Mouse (Mus musculus) embryonic facial prominence, embryonic 10.5 days (tissue): ENCODE measurements at regions not wholly inside any gene's neighbourhood (a gene's known extent, or its start where the extent isn't known, plus 50 kb on each side); places are given as distances from the start of the nearest gene placed in this dataset.
A peak's percentile ranks its signal among the peaks of the same experiment; 100 is the strongest.
"Not testable (repeated sequence)": the region's sequence is repeated elsewhere in the genome, so short reads cannot be mapped to it uniquely, and the experiment has no call there.

Experiments used
- DNase-seq: peaks from one replicate; pipeline ENCODE4 v3.0.0-alpha.2; 2017; ENCODE audit warnings: low spot score
- H3K27ac ChIP-seq: fragments of 300-500 bp; sonication (generic); replicated peaks from 2 replicates; pipeline ENCODE4 v1.5.1; 2016; ENCODE audit warnings: mild to moderate bottlenecking
- H3K27me3 ChIP-seq: fragments of 300-500 bp; sonication (generic); replicated peaks from 2 replicates; pipeline ENCODE4 v1.6.1; 2016; ENCODE audit warnings: low read depth, mild to moderate bottlenecking; ENCODE audit not compliant: poor library complexity, severe bottlenecking
- H3K36me3 ChIP-seq: fragments of 300-500 bp; sonication (generic); replicated peaks from 2 replicates; pipeline ENCODE4 v1.6.1; 2016; ENCODE audit warnings: mild to moderate bottlenecking, moderate library complexity
- H3K4me1 ChIP-seq: fragments of 300-500 bp; sonication (generic); 2 replicates; pipeline ENCODE4 v1.6.1; 2016
- H3K4me3 ChIP-seq: fragments of 300-500 bp; sonication (generic); 2 replicates; pipeline ENCODE4 v1.5.1; 2016; ENCODE audit warnings: mild to moderate bottlenecking, moderate library complexity
- H3K9me3 ChIP-seq: fragments of 300-500 bp; sonication (generic); 2 replicates; pipeline ENCODE4 v1.6.1; 2016; ENCODE audit warnings: mild to moderate bottlenecking
- WGBS: fragments of 180-500 bp; shearing (Covaris S2); methylation state at CpG from one replicate; pipeline ENCODE4 v1.1.7; 2016; 5-methylcytosine and 5-hydroxymethylcytosine counted together

DNA sequence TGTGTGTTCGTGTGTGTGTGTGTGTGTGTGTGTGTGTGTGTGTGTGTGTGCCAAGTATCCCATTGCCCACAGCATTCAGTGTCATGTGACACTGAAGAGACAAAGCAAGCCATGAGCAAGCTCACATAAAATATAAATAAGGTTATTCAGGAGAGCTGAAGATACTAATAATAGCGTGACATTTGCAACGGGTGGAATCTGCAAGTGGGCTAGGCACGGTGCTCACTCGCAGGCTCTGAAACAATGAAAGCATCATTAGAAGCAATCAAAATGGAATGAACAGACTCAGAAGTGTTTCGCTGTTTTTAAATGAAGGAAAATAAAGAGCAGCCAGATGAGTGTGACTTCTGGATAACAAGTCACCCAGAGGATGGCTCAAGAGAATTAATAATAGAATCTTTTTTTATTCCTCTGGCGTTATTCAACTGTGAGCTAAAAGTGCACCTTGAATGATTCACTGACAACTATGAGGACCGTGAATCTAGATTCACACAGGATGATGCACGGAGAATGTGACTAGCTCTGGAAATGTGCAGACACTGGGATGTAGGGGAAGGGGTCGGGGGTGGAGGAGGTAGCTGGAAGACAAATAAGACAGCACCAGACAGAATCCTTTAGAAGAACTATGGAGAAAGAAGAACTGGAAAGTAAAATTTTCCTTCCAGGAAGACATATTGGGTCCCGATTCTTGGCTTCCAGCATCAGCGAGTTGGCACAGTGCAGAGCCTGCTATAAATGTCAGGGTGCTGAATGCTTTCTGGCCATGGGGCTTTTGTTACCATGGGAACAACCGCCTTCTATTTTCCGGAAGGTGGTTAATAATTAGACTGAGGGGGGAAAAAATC is 55.3 kb downstream of the Actbl2 start:
- no peaks in the 10 kb centered on the region for H3K27me3 ChIP-seq
- 88% methylated on average over 14 of the region's 14 CpGs for WGBS
- no peak overlapping the region for H3K4me3 ChIP-seq
- H3K36me3 ChIP-seq: no peaks in the 10 kb centered on the region
- DNase-seq: no peak
- no peak overlapping the region for H3K27ac ChIP-seq
- no peaks in the 10 kb centered on the region for H3K9me3 ChIP-seq
- no peaks in the 10 kb centered on the region for H3K4me1 ChIP-seq

- no peaks in the 10 kb centered on the region for H3K27me3 ChIP-seq
- DNase-seq: no peak
- H3K36me3 ChIP-seq: no peaks in the 10 kb centered on the region
- 94% methylated on average over 1 of the region's 1 CpGs for WGBS
- H3K9me3 ChIP-seq: no peaks in the 10 kb centered on the region
- no peak overlapping the region for H3K4me3 ChIP-seq
- no peaks in the 10 kb centered on the region for H3K4me1 ChIP-seq
- no peak overlapping the region for H3K27ac ChIP-seq
These were observed 55.9 kb downstream of the Actbl2 start for GRCm38 (mm10) chr13:111310693-111311045.

DNA sequence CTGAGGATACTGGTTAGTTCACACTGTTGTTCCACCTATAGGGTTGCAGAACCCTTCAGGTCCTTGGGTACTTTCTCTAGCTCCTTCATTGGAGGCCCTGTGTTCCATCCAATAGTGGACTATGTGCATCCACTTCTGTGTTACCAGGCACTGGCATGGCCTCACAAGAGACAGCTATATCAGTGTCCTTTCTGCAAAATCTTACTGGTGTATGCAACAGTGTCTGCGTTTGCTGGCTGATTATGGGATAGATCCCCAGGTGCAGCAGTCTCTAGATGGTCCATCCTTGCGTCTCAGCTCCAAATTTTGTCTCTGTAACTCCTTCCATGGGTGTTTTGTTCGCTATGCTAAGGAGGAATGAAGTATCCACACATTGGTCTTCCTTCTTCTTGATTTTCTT is 58.7 kb downstream of the Actbl2 start:
- not testable (repeated sequence) for H3K4me3 ChIP-seq, H3K27me3 ChIP-seq, H3K27ac ChIP-seq, H3K9me3 ChIP-seq, DNase-seq, H3K4me1 ChIP-seq, H3K36me3 ChIP-seq
- 74% methylated on average over 3 of the region's 3 CpGs for WGBS

- H3K4me3 ChIP-seq, H3K27me3 ChIP-seq, H3K36me3 ChIP-seq, H3K4me1 ChIP-seq, H3K27ac ChIP-seq, DNase-seq, H3K9me3 ChIP-seq: not testable (repeated sequence)
- 82% methylated on average over 2 of the region's 2 CpGs for WGBS
These were observed 63.1 kb downstream of the Actbl2 start for GRCm38 (mm10) chr13:111317876-111318275.

DNA sequence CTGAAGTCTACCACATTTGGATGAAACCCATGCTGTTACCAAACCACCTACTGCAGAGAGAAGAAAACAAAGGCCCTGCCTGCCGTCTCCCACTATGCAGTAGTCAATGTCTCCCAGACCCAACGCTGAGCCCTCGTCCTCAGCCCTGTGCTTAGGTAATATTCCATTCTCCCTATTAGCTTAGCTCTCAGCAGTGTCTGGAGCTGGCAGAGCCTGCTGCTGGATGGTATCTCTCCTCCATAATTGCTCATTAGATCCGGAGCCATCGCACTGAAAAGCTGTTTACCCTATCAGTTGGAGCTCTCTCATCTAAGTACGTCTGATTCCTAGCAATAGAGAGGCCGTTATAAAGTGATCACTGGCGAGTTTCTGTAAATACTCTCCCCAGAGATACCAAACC is 68.4 kb downstream of the Actbl2 start:
- Histone ChIP-seq H3K27me3 (no peaks in the 10 kb centered on the region), H3K36me3 (no peaks in the 10 kb centered on the region), H3K4me1 (no peaks in the 10 kb centered on the region), H3K9me3 (no peaks in the 10 kb centered on the region), H3K4me3 (no peak overlapping the region), H3K27ac (no peak overlapping the region)
- 76% methylated on average over 8 of the region's 8 CpGs for WGBS
- no peak for DNase-seq

DNA sequence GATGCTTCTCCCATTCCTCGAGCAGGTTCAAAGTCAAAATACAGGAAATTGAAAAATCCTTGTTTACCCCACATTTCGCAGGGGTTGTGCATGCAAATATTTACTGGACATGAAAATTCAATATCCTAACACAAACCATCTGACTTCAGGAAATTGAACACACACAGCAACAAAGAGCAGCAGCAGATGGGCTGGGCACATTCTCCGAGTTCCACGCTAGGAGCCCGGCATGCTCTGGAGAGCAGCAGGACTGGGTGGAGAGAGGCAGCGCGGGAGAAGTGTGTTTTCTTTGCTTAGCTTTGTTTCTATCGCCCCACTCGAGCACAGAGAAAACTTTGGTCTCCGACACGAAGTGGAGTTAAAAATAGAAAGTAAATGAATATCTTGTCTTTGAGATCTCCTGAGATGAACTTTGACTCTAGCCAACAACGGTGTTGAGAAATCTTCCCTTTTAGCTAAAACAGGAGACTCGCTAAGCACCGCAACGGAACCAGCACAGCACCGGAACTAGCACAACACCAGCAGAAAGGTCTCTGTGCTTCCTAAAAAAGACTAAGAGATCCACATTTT is 71.4 kb downstream of the Actbl2 start:
- Histone ChIP-seq H3K4me1 (no peaks in the 10 kb centered on the region), H3K9me3 (no peaks in the 10 kb centered on the region), H3K4me3 (no peak overlapping the region), H3K36me3 (no peaks in the 10 kb centered on the region), H3K27ac (peak overlapping the region; percentile 24; the same call in 1 of the 2 replicates), H3K27me3 (no peaks in the 10 kb centered on the region)
- WGBS: 77% methylated on average over 16 of the region's 16 CpGs
- DNase-seq: peak; percentile 21

GRCm38 (mm10) chr13:111333035-111333434 is 78.2 kb downstream of the Actbl2 start:
- Histone ChIP-seq H3K27ac (no peak overlapping the region), H3K4me1 (peaks cover 7% of the 10 kb centered on the region; the same call in 1 of the 2 replicates), H3K27me3 (no peaks in the 10 kb centered on the region), H3K9me3 (no peaks in the 10 kb centered on the region), H3K36me3 (no peaks in the 10 kb centered on the region), H3K4me3 (no peak overlapping the region)
- 65% methylated on average over 3 of the region's 3 CpGs for WGBS
- no peak for DNase-seq

GRCm38 (mm10) chr13:111333851-111334250 is 79.0 kb downstream of the Actbl2 start:
- DNase-seq: no peak
- WGBS: 88% methylated on average over 4 of the region's 4 CpGs
- Histone ChIP-seq H3K9me3 (no peaks in the 10 kb centered on the region), H3K4me1 (peaks cover 7% of the 10 kb centered on the region; the same call in 1 of the 2 replicates), H3K36me3 (no peaks in the 10 kb centered on the region), H3K27me3 (no peaks in the 10 kb centered on the region), H3K27ac (no peak overlapping the region), H3K4me3 (no peak overlapping the region)

DNA sequence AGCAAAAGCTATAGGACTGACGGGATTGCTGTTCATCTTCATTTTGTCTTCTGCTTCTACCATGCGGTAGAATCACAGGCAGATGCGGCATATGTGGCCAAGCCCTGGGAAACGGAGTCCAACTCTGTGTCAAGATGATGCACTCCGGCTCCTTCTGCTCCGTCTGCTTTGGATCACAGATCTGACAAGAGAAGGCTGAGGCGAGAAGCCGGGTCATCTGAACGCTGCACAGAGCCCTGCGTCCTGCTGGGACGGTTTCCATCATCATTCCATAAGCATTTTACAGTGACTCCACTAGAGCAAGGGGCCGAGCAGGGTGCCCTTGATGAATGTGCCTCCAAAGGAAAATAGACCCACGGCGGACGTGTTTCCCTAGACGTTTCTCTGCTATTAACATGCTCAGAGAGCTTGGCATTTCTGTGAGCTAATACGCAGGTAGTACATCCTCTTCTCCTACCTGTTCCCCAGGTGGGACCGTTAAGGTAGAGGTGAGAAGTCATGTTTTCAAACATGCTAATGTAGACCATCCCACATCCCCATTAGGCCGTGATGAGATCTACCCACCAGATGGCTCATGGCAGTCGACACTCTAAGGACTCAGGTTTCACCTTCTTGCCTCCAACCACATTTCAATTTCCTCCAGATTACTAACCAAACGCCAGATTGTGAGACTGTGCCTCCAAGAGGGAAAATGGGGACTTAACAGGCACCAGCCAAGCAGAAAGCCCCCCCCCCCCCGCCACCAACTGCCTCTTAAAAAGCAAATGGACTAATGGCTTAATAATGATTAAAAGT is 79.6 kb downstream of the Actbl2 start:
- Histone ChIP-seq H3K9me3 (no peaks in the 10 kb centered on the region), H3K27ac (no peak overlapping the region), H3K4me3 (no peak overlapping the region), H3K27me3 (no peaks in the 10 kb centered on the region), H3K4me1 (peaks cover 7% of the 10 kb centered on the region; the same call in 1 of the 2 replicates), H3K36me3 (no peaks in the 10 kb centered on the region)
- WGBS: 80% methylated on average over 22 of the region's 22 CpGs
- peak; percentile 15 for DNase-seq

GRCm38 (mm10) chr13:111344981-111345380 is 90.2 kb downstream of the Actbl2 start:
- Histone ChIP-seq H3K27me3 (no peaks in the 10 kb centered on the region), H3K4me3 (no peak overlapping the region), H3K36me3 (no peaks in the 10 kb centered on the region), H3K4me1 (peaks cover 7% of the 10 kb centered on the region; the same call in 1 of the 2 replicates), H3K9me3 (no peaks in the 10 kb centered on the region), H3K27ac (no peak overlapping the region)
- 78% methylated on average over 10 of the region's 10 CpGs for WGBS
- no peak for DNase-seq

GRCm38 (mm10) chr13:111345486-111346440 is 91.0 kb downstream of the Actbl2 start:
- WGBS: 76% methylated on average over 15 of the region's 15 CpGs
- DNase-seq: no peak
- Histone ChIP-seq H3K27ac (no peak overlapping the region), H3K27me3 (no peaks in the 10 kb centered on the region), H3K4me3 (no peak overlapping the region), H3K4me1 (peaks cover 7% of the 10 kb centered on the region; the same call in 1 of the 2 replicates), H3K36me3 (no peaks in the 10 kb centered on the region), H3K9me3 (no peaks in the 10 kb centered on the region)
